ENCODE assay signal across 8 mouse cellular contexts in genomic region chr10:81140005-81140404, GRCm38 (mm10). TPM values are rescaled to one million over a fixed set of nuclear protein-coding genes. Genes with fewer than 3 reads are reported as not detected.
A peak's percentile ranks its signal among the peaks of the same experiment; 100 is the strongest.
DNase-seq lines count a peak whose midpoint lies in the region; ATAC-seq and TF ChIP-seq lines count a peak whose summit lies in the region.

No protein-coding gene starts in this region.

- H3K27ac ChIP-seq in heart, adult 2 months = peak overlapping the region; percentile 83
- H3K27ac ChIP-seq in embryonic facial prominence, embryonic 12.5 days = peak overlapping the region; percentile 36; the same call in 1 of the 2 replicates
- no peak overlapping the region for H3K27ac ChIP-seq in limb, embryonic 13.5 days

- H3K27me3 ChIP-seq in heart, adult 2 months (ENCODE audit: control insufficient read depth, insufficient read depth, low read length) = no peaks in the 10 kb centered on the region
- H3K27me3 ChIP-seq in E14TG2a.4 (ENCODE audit: insufficient read depth, low read length) = peaks cover 5% of the 10 kb centered on the region; the same call in 1 of the 2 replicates
- H3K27me3 ChIP-seq in embryonic facial prominence, embryonic 12.5 days = peaks cover 9% of the 10 kb centered on the region
- peaks cover 9% of the 10 kb centered on the region for H3K27me3 ChIP-seq in limb, embryonic 13.5 days

- 19% methylated on average over 8 of the region's 8 CpGs for WGBS in heart, adult 2 months
- 51% methylated on average over 8 of the region's 8 CpGs for WGBS in embryonic facial prominence, embryonic 12.5 days
- WGBS in limb, embryonic 13.5 days = 41% methylated on average over 8 of the region's 8 CpGs

- peak overlapping the region; percentile 97 for H3K4me2 ChIP-seq in embryonic facial prominence, embryonic 12.5 days (replicated peaks)
- H3K4me2 ChIP-seq in limb, embryonic 13.5 days (replicated peaks) = peak overlapping the region; percentile 98

- intact Hi-C loops in heart, adult 2 months (cut with DNase I) = no loop called here

- TF ChIP-seq POLR2A in heart, adult 2 months (IDR thresholded peaks at IDR 0.05; ENCODE audit: insufficient read depth, low read depth, low read length) = no peak

- no peaks in the 10 kb centered on the region for H3K9me3 ChIP-seq in E14TG2a.4 (ENCODE audit: low read length)
- H3K9me3 ChIP-seq in embryonic facial prominence, embryonic 12.5 days = no peaks in the 10 kb centered on the region
- no peaks in the 10 kb centered on the region for H3K9me3 ChIP-seq in limb, embryonic 13.5 days

- H3K79me2 ChIP-seq in heart, adult 2 months (replicated peaks; ENCODE audit: control insufficient read depth, insufficient read depth, low read length) = peaks cover 29% of the 10 kb centered on the region

- peak overlapping the region; percentile 66 for H3K9ac ChIP-seq in heart, adult 2 months (ENCODE audit: low read depth, low read length)
- peak overlapping the region; percentile 37; the same call in 1 of the 2 replicates for H3K9ac ChIP-seq in embryonic facial prominence, embryonic 12.5 days
- H3K9ac ChIP-seq in limb, embryonic 13.5 days = peak overlapping the region; percentile 93

- H3K4me3 ChIP-seq in heart, adult 2 months = peak overlapping the region; percentile 45
- peak overlapping the region; percentile 92 for H3K4me3 ChIP-seq in E14TG2a.4 (replicated peaks; ENCODE audit: low read length)
- H3K4me3 ChIP-seq in embryonic facial prominence, embryonic 12.5 days = peak overlapping the region; percentile 64; the same call in 1 of the 2 replicates
- peak overlapping the region; percentile 87 for H3K4me3 ChIP-seq in limb, embryonic 13.5 days

- no peak for TF ChIP-seq CTCF in heart, adult 2 months (IDR thresholded peaks at IDR 0.05)
- TF ChIP-seq CTCF in E14TG2a.4 (conservative IDR thresholded peaks at IDR 0.05; ENCODE audit: low read length) = no peak

- H3K36me3 ChIP-seq in heart, adult 2 months (ENCODE audit: control insufficient read depth, insufficient read depth, low read length) = no peaks in the 10 kb centered on the region; the same call in 1 of the 2 replicates
- H3K36me3 ChIP-seq in E14TG2a.4 (ENCODE audit: insufficient read depth, low read length) = peaks cover 22% of the 10 kb centered on the region
- peaks cover 22% of the 10 kb centered on the region for H3K36me3 ChIP-seq in embryonic facial prominence, embryonic 12.5 days
- H3K36me3 ChIP-seq in limb, embryonic 13.5 days = peaks cover 33% of the 10 kb centered on the region

- H3K4me1 ChIP-seq in heart, adult 2 months (ENCODE audit: control insufficient read depth, insufficient read depth, low read length) = peaks cover 24% of the 10 kb centered on the region
- H3K4me1 ChIP-seq in E14TG2a.4 (replicated peaks; ENCODE audit: low read depth, low read length) = peaks cover 69% of the 10 kb centered on the region
- peaks cover 57% of the 10 kb centered on the region for H3K4me1 ChIP-seq in embryonic facial prominence, embryonic 12.5 days
- H3K4me1 ChIP-seq in limb, embryonic 13.5 days = peaks cover 59% of the 10 kb centered on the region

- no peak for TF ChIP-seq EP300 in heart, adult 2 months (IDR thresholded peaks at IDR 0.05; ENCODE audit: insufficient read depth, low read depth, low read length)

- no peak for ATAC-seq in embryonic facial prominence, embryonic 12.5 days (ENCODE audit: insufficient number of reproducible peaks, insufficient read depth, low FRiP score, low TSS enrichment)
- no peak for ATAC-seq in limb, embryonic 13.5 days (ENCODE audit: low FRiP score, low read depth)

- peak in 1 of 2 experiments; percentile 45 for DNase-seq in heart, adult 2 months
- DNase-seq in heart, postnatal 4 days = no peak
- no peak for DNase-seq in ovary, postnatal 14 days (ENCODE audit: low spot score)
- DNase-seq in thymus, adult 18-20 months = no peak
- no peak for DNase-seq in spleen, postnatal 36 days (ENCODE audit: low spot score in 2 of 2)

RNA-seq across cellular contexts. Expression of gene Zbtb7a, which starts 5.0 kb away (rescaled TPM):
- 10 to 100 TPM; 35.2 to 41.4 TPM for total RNA-seq in heart, adult 2 months (2021)
- polyA plus RNA-seq in heart, adult 2 months (2012; rRNA removed) = 16.1 and 20.6 TPM in 2 replicates
- 10 to 100 TPM; 37.0 to 43.0 TPM for total RNA-seq in heart, postnatal 4 days (2021)
- 21.7 and 22.3 TPM in 2 replicates for polyA plus RNA-seq in embryonic facial prominence, embryonic 12.5 days (2016; fragmentation: Nextera tagmentation; extraction: Ambion mirVana)
- polyA plus RNA-seq in limb, embryonic 13.5 days (2015; fragmentation: Nextera tagmentation; extraction: Ambion mirVana) = 22.5 and 22.6 TPM in 2 replicates

RNA-seq across cellular contexts. Expression of gene Pias4, which starts 27.7 kb away (rescaled TPM):
- 10 to 100 TPM; 14.1 to 16.5 TPM for total RNA-seq in heart, adult 2 months (2021)
- polyA plus RNA-seq in heart, adult 2 months (2012; rRNA removed) = 22.3 and 23.3 TPM in 2 replicates
- 10 to 100 TPM; 17.5 to 18.6 TPM for total RNA-seq in heart, postnatal 4 days (2021)
- polyA plus RNA-seq in embryonic facial prominence, embryonic 12.5 days (2016; fragmentation: Nextera tagmentation; extraction: Ambion mirVana) = 57.5 and 62.0 TPM in 2 replicates
- 62.2 and 62.3 TPM in 2 replicates for polyA plus RNA-seq in limb, embryonic 13.5 days (2015; fragmentation: Nextera tagmentation; extraction: Ambion mirVana)

RNA-seq across cellular contexts. Expression of gene Map2k2, which starts 34.3 kb away (rescaled TPM):
- 100 to 1,000 TPM; 115 to 123 TPM for total RNA-seq in heart, adult 2 months (2021)
- polyA plus RNA-seq in heart, adult 2 months (2012; rRNA removed) = 89.3 and 116 TPM in 2 replicates
- total RNA-seq in heart, postnatal 4 days (2021) = 100 to 1,000 TPM; 134 to 141 TPM
- polyA plus RNA-seq in embryonic facial prominence, embryonic 12.5 days (2016; fragmentation: Nextera tagmentation; extraction: Ambion mirVana) = 230 and 238 TPM in 2 replicates
- polyA plus RNA-seq in limb, embryonic 13.5 days (2015; fragmentation: Nextera tagmentation; extraction: Ambion mirVana) = 192 and 197 TPM in 2 replicates

RNA-seq across cellular contexts. Expression of gene Eef2, which starts 36.4 kb away (rescaled TPM):
- total RNA-seq in heart, adult 2 months (2021) = 1,000 to 10,000 TPM; 1,027 to 1,244 TPM
- 887 and 1,187 TPM in 2 replicates for polyA plus RNA-seq in heart, adult 2 months (2012; rRNA removed)
- total RNA-seq in heart, postnatal 4 days (2021) = 1,000 to 10,000 TPM; 1,326 to 1,351 TPM
- 552 and 562 TPM in 2 replicates for polyA plus RNA-seq in embryonic facial prominence, embryonic 12.5 days (2016; fragmentation: Nextera tagmentation; extraction: Ambion mirVana)
- 577 and 592 TPM in 2 replicates for polyA plus RNA-seq in limb, embryonic 13.5 days (2015; fragmentation: Nextera tagmentation; extraction: Ambion mirVana)

RNA-seq across cellular contexts. Expression of gene Creb3l3, which starts 41.3 kb away (rescaled TPM):
- total RNA-seq in heart, adult 2 months (2021) = under 1 TPM; 0.36 to 0.70 TPM
- polyA plus RNA-seq in heart, adult 2 months (2012; rRNA removed) = 0.06 and 0.15 TPM in 2 replicates
- 1 to 10 TPM; 1.8 to 2.3 TPM for total RNA-seq in heart, postnatal 4 days (2021)
- 0.31 and 0.69 TPM in 2 replicates for polyA plus RNA-seq in embryonic facial prominence, embryonic 12.5 days (2016; fragmentation: Nextera tagmentation; extraction: Ambion mirVana)
- 0.18 and 0.60 TPM in 2 replicates for polyA plus RNA-seq in limb, embryonic 13.5 days (2015; fragmentation: Nextera tagmentation; extraction: Ambion mirVana)

Comparison
In these comparisons a context has a peak if more than half of its experiments do, and no peak if none do; other contexts are left out.
1. H3K9ac ChIP-seq: peak in every context shown above with its lines; median percentile 93 in limb, embryonic 13.5 days; 66 in heart, adult 2 months; 37 in embryonic facial prominence, embryonic 12.5 days.